Mouse (Mus musculus): ENCODE results near the gene Elfn1.
"Not testable (repeated sequence)": the region's sequence is repeated elsewhere in the genome, so short reads cannot be mapped to it uniquely, and the experiment has no call there.

Gene Elfn1

DNA sequence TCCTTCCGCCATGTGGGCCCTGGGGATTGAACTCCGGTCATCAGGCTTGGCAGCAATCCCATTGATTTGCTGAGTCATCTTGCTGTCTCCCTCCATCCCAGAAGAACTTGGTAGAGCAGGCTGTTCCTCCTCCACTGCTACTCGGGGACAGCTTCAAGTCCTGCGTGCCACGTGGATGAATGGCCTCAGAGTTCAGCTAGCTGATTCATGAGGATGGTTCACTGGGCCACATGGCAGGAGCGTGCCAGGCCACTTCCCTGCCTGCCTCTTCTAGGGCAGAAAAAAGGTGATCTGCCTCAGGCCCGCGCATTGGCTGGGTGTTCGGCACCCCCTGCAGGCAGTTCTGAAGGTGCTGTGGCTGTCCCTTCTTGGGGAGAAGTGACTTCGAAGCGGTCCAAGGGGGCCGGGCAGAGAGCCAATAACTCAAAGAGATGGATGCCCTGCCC lies 62.5 kb downstream of the Elfn1 start:
- peak in 1 of 2 experiments; percentile 13 for DNase-seq (ENCODE audit: low spot score in 2 of 2)

GRCm38 (mm10) chr5:139976584-139976983 lies 68.8 kb downstream of the Elfn1 start:
- no peak for DNase-seq (ENCODE audit: low spot score in 2 of 2)

DNA sequence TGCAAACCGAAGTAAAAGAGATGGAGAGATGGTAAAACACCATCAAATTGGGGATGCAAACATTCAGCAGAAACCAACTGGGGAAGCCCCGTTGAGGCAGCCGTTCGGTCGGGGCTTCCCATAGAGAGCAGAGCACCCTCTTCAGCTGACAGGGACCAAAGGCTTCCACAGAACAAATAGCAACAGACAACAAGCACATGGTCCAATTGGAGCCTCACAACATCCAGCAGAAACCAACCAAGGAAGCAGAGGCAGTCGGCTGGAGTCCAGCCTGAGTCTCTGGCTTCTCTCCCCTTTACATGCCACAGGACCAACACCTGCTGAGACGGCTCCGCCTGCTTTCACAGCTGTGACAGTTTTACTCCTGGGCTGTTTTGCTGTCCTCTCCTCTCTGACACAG lies 69.7 kb downstream of the Elfn1 start:
- no peak for DNase-seq (ENCODE audit: low spot score in 2 of 2)

- no peak for DNase-seq (ENCODE audit: low spot score in 2 of 2)
Measured at GRCm38 (mm10) chr5:139978525-139979276, 71.0 kb downstream of the Elfn1 start.

DNA sequence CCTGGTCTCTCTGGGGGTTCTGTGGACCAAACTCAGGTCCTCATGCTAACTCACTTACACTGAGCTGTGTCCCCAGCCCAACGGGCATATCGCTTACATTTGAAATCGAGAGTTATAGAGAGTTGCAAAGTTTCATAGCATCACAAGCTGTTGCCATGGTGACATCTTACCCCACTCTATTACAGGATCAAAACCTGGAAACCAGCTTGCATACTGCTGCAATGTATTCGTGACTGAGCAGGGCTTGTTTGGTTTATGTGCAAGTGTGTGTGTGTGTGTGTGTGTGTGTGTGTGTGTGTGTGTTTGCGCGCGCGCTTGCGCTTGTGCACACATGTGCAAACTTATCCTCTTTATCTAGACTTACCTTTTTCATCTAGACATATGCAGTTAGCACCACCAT lies 71.6 kb downstream of the Elfn1 start:
- DNase-seq (ENCODE audit: low spot score in 2 of 2), result no peak

DNA sequence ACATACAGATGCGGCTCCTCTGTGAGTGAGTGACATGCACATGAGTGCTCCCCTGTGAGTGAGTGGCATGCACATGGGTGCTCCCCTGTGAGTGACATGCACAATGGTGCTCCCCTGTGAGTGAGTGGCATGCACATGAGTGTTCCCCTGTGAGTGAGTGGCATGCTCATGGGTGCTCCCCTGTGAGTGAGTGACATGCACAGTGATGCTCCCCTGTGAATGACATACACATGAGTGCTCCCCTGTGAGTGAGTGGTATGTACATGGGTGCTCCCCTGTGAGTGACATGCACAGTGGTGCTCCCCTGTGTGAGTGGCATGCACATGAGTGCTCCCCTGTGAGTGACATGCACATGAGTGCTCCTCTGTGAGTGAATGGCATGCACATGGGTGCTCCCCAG lies 74.2 kb downstream of the Elfn1 start:
- no peak for DNase-seq (ENCODE audit: low spot score in 2 of 2)

DNA sequence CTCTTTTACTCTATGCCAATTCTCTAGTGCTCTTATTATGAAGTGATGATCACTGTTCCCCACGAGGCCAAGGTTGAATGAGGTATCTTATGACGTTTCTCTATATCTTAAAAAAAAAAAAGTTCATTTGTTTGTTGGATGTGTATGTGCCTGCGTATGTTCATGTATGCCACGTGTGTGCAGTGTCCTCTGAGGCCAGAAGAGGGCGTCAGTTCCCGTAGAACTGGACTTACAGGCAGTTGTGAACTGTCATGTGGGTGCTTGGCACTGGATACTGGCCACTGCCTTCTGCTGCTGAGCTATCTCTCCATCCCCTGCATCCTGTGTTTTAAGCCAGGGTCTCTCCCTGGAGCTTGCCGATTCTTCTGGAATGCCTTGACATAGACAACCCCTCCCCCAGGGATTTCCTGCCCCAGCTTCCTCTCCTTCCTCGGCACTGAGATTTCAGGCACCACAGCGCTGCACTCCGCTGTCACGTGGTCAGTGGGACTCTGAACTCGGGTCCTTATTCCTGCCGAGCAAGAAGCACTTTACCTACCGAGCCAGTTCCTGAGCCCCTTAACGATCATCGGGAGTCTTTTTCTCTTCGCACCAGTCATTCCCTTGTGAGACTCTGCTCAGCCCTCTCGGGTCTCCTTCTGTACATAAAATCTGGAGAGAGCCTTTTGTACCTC lies 77.5 kb downstream of the Elfn1 start:
- no peak for DNase-seq (ENCODE audit: low spot score in 2 of 2)

DNA sequence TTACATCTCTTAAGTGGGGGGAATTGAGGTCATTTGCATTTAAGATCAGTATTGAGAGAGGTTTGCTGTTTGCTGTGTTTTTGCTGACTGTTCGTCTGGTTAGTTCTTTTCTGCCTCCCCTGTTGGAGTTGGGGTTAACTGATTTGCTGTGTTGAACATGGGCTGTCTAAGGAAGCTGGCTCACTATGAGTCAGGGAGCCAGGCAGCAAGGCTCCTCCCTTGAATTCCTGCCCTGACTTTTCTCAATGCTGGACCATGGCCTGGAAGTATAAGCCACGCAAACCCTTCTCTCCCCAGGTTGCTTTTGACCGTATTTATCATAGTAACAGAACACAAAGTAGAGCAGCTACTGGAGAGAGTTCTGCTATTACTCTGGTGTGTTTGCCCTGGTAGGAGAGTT lies 83.8 kb downstream of the Elfn1 start:
- DNase-seq (ENCODE audit: low spot score in 2 of 2), result no peak

DNA sequence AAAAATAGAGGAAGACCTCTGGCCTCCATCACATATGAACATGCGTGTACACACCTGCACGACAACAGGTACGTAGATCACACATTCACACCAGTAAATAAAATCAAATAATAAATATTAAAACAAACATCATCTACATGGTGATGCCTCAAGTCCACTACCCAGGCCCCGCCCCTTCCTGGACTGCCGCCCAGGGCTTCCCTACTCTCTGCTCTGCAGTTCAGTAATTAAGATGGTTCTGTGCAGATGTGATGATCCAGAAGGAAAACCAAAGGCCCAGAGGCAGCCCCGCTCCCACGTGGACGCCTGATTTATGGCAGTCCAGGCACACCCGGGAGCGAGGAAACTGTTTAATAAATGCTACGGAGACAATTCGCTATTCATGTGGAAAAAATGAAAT lies 90.6 kb downstream of the Elfn1 start:
- DNase-seq (ENCODE audit: low spot score in 2 of 2), result not testable (repeated sequence)

GRCm38 (mm10) chr5:139998916-139999315 lies 91.2 kb downstream of the Elfn1 start:
- no peak for DNase-seq (ENCODE audit: low spot score in 2 of 2)

DNA sequence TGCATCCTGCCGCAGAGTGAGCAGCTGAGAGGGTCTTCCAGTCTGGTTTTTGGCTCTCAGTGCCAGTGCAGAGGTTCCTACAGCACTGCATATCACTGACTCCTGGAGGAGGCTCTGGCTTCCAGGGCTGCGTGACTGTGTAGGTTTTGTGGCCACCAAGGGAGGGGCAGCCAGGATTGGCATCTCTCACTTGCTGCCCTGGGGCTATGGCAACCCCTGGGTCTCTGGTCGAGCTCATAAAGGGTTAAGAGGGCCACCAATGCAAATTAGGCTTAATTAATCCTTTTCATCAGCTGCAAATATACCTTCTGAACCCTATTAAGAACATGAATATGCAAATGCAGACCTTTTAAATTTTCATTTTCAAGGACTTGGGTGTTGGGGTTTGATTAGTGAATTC lies 94.8 kb downstream of the Elfn1 start:
- DNase-seq (ENCODE audit: low spot score in 2 of 2), result no peak

GRCm38 (mm10) chr5:140006861-140007260 lies 99.1 kb downstream of the Elfn1 start:
- DNase-seq (ENCODE audit: low spot score in 2 of 2), result no peak

DNA sequence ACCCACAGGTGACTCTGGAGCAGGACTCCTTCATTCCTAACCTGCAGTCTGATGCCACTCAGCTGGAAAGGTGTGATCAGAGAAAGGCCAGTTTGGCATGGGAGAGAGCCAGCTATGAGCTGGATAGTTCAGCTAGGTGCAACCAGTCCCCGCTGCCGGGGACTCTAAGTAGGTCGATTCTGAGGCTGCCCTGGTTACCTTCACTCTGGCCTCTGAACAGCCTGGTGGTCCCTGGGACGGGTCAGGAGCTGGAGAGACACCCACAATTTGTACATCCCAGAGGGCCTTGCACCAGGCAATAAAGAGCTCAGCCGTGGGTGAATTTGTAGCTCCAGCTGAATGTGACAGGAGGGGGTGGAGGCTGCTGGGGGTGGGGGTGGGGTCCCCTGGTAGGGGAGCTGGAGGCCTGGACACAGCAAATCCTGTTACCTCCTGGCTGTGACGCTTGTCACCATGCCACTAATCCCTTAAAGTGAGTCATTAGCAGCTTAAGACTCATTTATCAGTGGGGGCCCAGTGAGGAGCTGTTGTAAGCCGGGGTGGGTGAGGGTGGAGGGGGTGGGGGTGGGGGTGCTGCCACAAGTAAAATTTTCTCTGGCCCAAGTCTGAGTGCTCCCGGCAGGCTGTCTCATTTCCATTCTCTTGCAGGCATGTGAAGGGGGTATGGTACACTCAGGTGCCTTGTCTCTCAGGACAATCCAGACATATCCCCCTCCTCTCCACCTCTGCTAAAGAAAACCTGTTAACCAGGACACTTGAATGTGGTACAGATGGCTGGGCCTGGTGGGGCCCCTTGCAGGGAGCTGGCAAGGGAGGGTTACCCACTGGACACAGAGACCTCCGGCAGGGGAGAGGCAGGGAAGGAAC lies 100.1 kb downstream of the Elfn1 start:
- no peak for DNase-seq (ENCODE audit: low spot score in 2 of 2)

DNA sequence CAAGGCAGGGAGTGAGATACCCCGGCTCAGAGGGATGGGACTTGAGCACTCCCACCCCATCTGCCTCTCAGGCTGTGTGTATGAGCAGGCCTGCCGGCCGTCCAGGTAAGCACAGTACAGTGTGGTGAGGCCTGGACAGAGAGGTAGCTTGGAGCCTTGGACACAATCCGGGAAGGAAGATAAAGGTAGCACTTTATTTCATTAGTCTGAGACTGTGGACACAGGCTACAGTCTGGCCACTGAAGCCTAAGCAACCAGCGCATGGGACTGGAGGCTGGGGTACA lies 100.7 kb downstream of the Elfn1 start:
- DNase-seq (ENCODE audit: low spot score in 2 of 2), result no peak

DNA sequence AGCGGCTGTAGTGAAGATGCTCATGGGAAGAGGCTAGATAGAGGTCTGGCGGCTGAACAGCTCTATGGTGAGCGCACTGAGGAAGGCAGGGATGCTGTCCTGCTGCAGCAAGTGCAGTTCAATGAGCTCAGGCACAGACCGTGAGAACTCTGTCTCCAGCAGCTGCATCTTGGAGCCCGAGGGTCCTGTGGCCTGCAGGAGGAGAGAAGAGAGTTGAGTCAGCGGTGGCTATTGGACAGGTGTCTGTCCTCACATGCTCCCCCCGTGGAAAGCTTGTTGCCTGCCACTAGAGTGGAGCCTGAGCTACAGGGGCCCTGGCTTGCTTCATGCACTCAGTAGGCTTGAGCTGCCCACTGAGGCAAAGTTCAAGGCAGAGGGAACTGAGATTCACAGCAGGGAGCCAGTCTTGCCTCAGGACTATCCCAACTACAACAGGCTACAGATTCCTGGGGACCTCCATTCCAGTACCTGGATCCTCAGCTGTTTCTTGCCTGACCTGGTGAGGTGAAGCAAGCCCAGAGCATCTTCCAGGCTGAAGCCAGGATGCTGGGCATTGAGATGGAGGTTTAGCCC lies 101.4 kb downstream of the Elfn1 start:
- DNase-seq (ENCODE audit: low spot score in 2 of 2), result no peak

DNA sequence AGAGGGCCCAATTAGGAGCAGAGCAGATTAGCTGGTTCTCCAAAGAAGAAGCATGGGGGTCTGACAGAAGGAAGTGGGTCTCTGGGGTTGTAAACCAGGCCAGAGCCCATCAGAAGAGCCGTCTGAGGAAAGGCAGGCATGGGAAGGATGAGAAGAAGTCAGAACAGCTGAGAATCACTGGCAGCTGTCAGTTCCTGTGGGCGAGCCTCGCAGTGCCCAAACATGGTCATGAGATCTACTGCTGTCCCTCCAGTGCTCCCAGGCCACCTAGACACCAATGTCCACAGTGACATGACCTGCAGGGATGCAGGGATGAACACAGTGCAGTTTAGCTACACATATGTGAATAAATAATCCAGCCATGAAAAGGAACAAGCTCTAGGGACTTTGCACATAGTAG lies 102.7 kb downstream of the Elfn1 start:
- no peak for DNase-seq (ENCODE audit: low spot score in 2 of 2)

- DNase-seq (ENCODE audit: low spot score in 2 of 2), result no peak
Measured at GRCm38 (mm10) chr5:140012286-140012967, 104.7 kb downstream of the Elfn1 start.

GRCm38 (mm10) chr5:140013652-140014051 lies 105.9 kb downstream of the Elfn1 start:
- DNase-seq (ENCODE audit: low spot score in 2 of 2), result no peak

GRCm38 (mm10) chr5:140016896-140017295 lies 109.2 kb downstream of the Elfn1 start:
- no peak for DNase-seq (ENCODE audit: low spot score in 2 of 2)

- DNase-seq (ENCODE audit: low spot score in 2 of 2), result no peak
Measured at GRCm38 (mm10) chr5:140018780-140019179, 111.0 kb downstream of the Elfn1 start.

- no peak for DNase-seq (ENCODE audit: low spot score in 2 of 2)
Measured at GRCm38 (mm10) chr5:140019616-140020015, 111.9 kb downstream of the Elfn1 start.

DNA sequence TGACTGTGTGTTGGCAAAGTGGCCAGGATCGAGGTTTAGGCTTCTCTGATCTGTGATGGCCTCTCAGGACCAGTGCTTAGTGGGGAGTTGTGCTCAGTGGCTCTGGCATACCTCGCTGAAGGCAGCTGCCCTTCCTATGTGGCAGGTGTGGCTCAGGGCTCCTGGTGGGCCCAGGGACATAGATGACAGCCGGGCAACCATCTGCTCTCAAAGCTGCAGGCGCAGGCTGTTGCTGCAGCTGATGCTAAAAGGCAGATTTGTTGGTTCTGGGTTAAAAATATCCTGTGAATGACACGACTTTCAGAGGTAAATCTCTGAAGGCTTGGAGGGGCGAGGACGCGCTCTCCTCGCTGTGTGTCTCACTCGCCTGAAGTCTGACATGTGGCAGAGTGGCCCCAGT lies 114.0 kb downstream of the Elfn1 start:
- no peak for DNase-seq (ENCODE audit: low spot score in 2 of 2)

All from thymus, postnatal 10 days (tissue).